Mouse (Mus musculus): ENCODE results near the gene Gm17349.
"Not testable (repeated sequence)": the region's sequence is repeated elsewhere in the genome, so short reads cannot be mapped to it uniquely, and the experiment has no call there.

The Gm17349 gene

DNA sequence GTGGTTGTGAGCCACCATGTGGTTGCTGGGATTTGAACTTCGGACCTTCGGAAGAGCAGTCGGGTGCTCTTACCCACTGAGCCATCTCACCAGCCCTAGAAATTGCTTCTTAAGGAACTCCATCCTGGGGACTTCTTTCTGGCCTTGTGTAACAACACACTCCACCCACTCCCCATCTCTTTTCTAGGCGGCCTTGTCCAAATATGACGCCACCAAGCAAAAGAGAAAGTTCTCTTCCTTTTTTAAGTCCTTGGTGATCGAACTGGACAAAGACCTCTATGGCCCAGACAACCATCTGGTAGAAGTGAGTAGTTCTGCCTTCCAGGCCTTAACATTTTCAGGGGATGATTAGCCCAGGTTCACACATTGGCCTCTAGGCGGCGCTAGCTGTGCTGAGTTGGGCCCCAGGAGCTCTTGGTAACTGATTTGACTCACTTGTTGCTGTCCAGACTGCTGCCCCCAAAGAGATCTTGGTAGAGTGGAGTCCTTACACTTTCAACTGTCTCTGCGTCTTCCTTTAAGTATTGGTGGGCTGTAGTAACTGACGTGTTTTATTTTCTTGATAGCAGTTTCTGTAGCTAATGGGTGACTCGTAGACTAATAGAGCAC lies at the start of gene Gm17349:
Gm17349 (minus strand) TSS at position 51 of the 609 bp plus-strand sequence.
- DNase-seq, result peak; percentile 33 to 38

- no peak for DNase-seq
Measured at GRCm38 (mm10) chr15:99754204-99754603, 48.9 kb upstream of the Gm17349 start.

GRCm38 (mm10) chr15:99740229-99740628 lies 34.9 kb upstream of the Gm17349 start:
- DNase-seq, result no peak

DNA sequence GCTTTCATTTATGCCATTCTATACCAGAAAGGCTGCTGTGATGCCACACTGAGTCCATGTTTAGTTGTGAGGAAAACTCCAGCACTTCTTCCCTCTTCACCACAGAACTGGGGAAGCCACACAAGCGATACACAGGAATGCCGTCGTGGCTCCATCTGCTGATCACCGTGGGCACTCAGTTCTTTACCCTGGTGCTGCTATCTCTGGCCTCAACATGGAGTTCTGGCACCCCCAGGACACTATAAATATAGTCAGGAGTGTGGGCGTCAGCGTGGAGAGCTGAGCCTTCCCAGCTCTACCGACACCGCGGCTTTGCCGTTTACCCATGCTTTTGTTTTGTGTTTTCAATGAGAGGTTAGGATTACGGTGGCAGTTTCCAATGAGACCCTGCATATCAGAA lies 31.4 kb upstream of the Gm17349 start:
- DNase-seq, result no peak

DNA sequence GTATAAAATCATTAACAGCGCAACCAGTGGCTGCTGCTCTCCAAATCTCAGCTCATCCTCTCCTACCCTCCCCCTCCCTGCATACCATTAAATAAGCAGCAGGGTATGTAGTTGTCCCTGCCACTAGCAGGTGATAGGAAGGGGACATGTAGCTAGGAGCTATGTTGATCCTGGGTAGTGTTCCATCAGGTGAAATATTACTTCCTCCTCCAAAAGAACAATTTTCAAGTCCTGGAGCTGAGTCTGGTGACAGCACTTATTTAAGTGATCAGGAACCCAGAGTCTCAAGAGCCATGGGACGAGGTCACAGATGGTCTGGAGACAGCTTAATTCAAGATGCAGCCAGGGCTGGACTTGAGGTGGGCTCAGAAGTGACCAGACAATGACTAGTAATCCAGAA lies 30.3 kb upstream of the Gm17349 start:
- peak; percentile 96 to 100 for DNase-seq

DNA sequence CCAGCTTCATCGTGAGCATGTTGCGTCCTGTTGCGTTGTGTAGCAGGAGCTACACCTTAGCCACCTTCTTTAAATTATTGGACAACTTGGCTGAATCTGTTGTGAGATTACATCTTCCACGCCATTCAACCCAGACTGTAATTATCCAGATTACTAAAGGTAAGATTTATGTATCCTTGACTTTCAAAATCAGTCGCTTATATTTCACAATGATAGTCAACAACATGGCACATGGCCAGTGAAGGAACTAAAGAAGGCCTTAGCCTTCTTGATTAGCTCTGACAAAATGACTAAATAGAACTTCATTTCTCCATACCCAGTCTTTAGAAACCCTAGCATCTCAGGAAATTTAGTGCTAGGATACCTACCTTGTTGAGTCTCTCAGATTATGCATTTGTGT lies 27.9 kb upstream of the Gm17349 start:
- DNase-seq, result no peak

- DNase-seq, result no peak
Measured at GRCm38 (mm10) chr15:99731678-99732077, 26.4 kb upstream of the Gm17349 start.

DNA sequence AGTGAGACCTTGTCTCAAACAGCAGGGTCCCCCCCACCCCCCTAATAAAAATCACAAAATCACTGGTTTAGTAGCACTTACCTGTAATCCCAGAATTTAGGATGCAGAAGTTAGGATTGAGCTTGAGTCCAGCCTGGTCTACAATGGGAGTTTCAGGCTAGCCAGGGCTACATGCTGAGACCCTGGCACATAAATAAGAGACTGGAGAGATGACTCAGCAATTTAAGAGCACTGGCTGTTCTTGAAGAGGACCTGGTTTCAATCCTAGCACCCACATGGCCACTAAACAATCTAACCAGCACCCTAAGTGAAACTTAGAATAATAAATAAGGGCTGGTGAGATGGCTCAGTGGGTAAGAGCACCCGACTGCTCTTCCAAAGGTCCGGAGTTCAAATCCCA lies 25.9 kb upstream of the Gm17349 start:
- DNase-seq, result no peak

DNA sequence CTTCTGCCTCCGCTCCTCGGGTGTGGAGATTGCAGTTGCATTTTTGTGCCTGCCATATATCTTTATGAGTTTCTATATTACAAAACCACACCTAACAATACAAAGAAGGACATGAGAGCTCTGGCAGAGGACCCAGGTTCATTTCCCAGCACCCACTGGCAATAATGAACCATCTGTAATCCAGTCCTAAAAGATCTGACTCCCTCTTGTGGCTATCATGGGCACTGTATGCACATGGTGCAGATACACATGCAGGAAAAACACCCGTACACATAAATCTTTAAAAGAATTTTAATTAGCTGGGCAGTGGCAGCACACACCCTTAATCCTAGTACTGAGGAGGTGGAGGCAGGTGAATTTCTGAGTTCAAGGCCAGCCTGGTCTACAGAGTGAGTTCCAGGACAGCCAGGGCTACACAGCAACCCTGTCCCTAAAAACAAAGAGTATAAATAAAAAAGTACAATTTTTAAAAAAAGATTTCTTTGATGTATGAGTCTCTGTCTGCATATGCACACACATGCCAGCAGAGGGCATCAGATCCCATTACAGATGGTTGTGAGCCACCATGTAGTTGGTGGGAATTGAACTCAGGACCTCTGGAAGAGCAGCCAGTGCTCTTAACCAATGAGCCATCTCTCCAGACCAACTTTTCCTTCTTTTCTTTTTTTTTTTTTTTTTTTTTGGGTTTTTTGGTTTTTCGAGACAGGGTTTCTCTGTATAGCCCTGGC lies 23.9 kb upstream of the Gm17349 start:
- DNase-seq, result peak in 1 of 2 experiments; percentile 27

- DNase-seq, result no peak
Measured at GRCm38 (mm10) chr15:99728211-99728610, 22.9 kb upstream of the Gm17349 start.

DNA sequence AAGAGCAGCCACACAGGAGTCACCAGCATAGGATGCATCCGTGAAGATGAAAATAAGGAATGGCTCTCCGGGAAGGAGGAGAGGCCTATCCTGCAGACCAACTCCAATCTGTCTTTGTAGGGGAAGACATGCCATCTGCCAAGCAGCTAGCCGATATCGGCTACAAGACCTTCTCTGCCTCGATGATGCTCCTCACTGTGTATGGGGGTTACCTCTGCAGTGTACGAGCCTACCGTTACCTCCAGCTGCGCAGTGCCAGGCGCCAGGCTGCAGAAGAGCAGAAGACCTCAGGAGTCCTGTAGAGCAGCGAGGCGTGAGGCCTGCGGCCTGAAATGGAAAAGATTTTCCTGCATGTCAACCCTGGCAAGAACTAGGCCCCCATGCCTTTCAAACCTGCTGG lies 22.2 kb upstream of the Gm17349 start:
- DNase-seq, result no peak

DNA sequence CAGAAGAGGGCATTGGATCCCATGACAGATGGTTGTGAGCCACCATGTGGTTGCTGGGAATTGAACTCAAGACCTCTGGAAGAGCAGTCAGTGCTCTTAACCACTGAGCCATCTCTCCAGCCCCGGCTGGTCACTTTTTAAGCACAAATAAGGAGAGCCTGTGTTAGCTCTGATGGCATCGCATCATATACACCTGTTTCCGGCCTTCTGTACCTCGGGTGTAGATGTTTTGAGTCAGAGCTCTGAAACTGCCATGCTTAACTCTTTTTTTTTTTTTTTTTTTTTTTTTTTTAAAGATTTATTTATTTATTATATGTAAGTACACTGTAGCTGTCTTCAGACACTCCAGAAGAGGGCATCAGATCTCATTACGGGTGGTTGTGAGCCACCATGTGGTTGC lies 21.7 kb upstream of the Gm17349 start:
- DNase-seq, result not testable (repeated sequence)

DNA sequence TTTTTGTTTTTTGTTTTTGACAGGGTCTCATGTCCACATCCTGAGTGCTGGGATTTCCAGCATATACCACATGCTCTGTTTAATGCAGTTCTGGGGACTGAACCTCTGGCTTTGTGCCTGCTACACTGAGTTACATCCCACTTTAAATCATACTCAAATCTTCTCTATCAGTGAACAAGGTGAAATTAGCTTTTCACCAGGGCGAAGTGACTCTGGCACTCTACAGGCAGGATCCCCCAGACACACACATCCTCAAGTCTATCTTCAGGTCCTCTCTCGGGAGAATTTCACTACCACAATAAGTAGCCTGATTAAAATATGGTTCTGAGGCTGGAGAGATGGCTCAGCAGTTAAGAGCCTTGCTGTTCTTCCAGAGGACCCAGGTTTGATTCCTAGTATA lies 21.3 kb upstream of the Gm17349 start:
- no peak for DNase-seq

GRCm38 (mm10) chr15:99725341-99726155 lies 20.3 kb upstream of the Gm17349 start, which contains the start of gene Cox14:
Gene Cox14 (plus strand): TSS chr15:99725618.
- DNase-seq, result peak; percentile 88 to 92

GRCm38 (mm10) chr15:99724292-99725021 lies 19.2 kb upstream of the Gm17349 start:
- peak; percentile 42 to 55 for DNase-seq

DNA sequence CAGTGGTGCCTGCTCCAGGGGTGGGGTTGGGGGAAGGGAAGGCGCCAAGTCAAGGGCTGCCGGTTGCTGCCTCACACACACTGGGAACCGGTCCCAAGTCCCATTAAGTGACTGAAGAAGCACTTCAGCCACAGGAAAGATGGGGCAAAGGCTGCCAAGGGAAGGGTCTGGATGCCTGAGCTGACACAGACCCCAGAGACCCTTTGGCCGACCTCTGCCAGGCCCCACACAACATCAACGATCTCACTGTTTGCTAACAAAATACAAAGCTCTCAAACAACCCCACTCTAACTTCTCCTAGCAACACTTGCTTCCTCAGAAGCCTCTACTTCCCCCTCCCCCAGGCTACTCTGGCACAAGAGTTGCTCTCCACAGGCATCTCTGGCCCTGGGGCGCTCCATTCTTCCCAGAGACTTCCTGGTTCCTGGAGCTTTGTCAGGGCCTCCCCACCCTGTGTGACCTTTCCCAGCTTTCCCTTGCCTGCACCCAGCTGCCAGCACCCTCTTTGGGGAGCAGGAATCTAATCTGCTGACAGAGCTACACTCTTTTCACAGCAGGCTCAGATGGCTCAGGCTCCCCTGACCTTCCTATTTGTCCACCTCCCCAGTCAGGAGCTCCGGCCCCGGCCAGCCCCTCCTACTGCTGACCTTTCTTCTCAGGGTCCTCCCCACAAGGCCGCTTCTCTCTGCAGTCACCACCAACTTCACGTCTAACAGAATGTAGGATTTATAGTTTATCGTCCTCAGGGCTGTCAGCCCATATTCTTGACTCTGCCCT lies 18.4 kb upstream of the Gm17349 start:
- peak in 1 of 2 experiments; percentile 17 for DNase-seq

GRCm38 (mm10) chr15:99723120-99723514 lies 17.8 kb upstream of the Gm17349 start:
- DNase-seq, result no peak

DNA sequence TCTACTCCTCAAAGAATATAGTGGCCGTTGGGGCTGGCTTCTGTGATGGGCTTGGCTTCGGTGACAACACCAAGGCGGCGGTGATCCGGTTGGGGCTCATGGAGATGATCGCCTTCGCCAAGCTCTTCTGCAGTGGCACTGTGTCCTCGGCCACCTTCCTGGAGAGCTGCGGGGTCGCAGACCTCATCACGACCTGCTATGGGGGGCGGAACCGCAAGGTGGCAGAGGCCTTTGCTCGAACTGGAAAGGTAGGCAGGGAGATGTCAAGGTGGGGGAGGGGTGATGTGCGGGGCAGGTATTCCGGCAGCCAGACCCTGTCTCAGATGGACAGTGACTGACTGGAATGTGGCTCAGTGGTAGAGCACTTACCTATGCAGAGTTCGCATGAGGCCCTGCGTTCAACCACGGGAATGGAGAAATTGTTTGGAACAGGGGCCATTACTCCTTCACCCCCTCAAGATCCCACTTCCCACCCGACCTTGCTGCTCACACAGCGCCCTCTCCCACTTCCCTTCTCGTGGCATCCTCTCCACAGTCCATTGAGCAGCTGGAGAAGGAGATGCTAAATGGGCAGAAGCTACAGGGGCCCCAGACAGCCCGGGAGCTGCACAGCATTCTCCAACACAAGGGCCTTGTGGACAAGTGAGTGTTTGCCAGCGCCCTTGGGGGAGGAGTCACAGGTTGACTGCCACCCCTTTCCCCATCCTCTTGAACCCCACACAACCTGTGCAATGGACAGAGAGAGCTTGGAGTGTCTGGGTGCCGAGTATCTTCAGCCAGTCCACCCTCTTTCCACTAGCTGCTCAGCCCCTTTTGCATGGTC lies 16.8 kb upstream of the Gm17349 start:
- DNase-seq, result no peak

- DNase-seq, result no peak
Measured at GRCm38 (mm10) chr15:99719865-99720264, 14.6 kb upstream of the Gm17349 start.

- no peak for DNase-seq
Measured at GRCm38 (mm10) chr15:99718461-99719021, 13.3 kb upstream of the Gm17349 start.

All from thymus, postnatal 36 days (tissue).